Mouse (Mus musculus): ENCODE data around the gene Sh3rf1.

DNA sequence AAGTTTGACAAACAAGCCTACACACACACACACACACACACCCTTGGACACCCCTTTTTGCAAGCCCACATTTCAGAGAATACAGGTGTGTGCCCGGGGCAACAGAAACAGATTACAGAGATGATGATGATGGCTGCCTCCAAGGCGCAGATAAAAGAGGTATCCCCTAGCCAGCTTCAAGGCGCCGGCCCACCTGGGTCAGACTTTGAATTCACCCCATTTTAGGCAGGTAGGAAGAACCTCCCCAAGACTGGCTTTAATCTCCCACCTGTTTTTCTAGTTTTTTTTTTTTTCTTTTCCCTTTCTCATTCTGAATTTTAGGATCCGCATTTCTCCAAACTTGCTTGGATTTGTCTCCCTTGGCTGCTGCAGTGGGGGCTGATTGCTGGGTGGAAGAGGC, 389 bp upstream of the Sh3rf1 start:
- TF ChIP-seq POLR2A (IDR thresholded peaks at IDR 0.05; ENCODE audit: borderline replicate concordance, insufficient read depth, low read length) (no peak), CTCF (IDR thresholded peaks at IDR 0.05; ENCODE audit: borderline replicate concordance, insufficient read depth, low read depth, low read length) (no peak)
